Mouse (Mus musculus): ENCODE data around the gene Kcnj3. TPM values are rescaled to one million over a fixed set of nuclear protein-coding genes. Genes with fewer than 3 reads are reported as not detected.

Kcnj3 gene
- polyA plus RNA-seq (2012; ENCODE audit: insufficient read depth, insufficient read length, missing spikeins): not detected in 2 replicates

GRCm38 (mm10) chr2:55435721-55436260 is at the start of gene Kcnj3:
Kcnj3 (plus strand) TSS chr2:55435970.
- Histone ChIP-seq H3K27ac (ENCODE audit: insufficient read depth, low read depth, low read length) (no peak within 1 kb of the TSS), H3K4me1 (ENCODE audit: control insufficient read depth, insufficient read depth, low read length) (no peaks in the 10 kb centered on the region), H3K4me3 (ENCODE audit: insufficient read depth, low read length) (no peak within 1 kb of the TSS)
- TF ChIP-seq CTCF (IDR thresholded peaks at IDR 0.05; ENCODE audit: low read depth, low read length) (no peak), POLR2A (IDR thresholded peaks at IDR 0.05; ENCODE audit: borderline replicate concordance, low read depth, low read length) (no peak)

DNA sequence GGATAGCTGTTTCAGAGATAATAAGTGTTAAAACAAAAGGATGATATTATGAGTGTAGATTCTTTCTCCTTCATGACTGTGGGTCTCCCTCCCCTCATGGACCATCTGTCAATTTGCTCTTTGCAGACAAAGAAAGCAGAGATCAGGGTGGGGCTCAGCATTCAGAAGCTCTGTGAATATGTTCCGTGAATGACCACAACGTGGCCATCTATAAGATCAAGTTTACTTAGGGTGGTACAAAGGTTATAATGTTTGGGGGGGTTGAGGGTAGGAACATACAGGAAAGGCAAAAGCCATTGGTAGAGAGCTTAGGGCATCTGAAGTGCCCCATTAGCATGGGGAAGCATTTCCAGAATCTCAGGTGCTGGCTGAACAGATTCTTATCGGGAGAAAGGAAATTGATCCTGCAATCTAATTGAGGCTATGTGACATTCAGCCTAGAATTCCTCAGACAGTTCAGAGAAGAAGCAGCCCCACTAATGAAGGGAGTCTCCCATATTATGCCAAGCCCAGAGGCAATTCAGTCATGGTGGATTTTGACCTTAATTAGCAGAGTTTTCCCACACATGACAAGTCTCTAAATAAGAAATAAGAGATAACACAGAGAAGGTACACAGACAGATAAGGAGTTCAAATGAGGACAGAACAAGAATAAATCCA is 45.3 kb upstream of the Kcnj3 start:
- Histone ChIP-seq H3K4me3 (ENCODE audit: insufficient read depth, low read length) (no peak overlapping the region), H3K4me1 (ENCODE audit: control insufficient read depth, insufficient read depth, low read length) (no peaks in the 10 kb centered on the region), H3K27ac (ENCODE audit: insufficient read depth, low read depth, low read length) (no peak overlapping the region)
- TF ChIP-seq POLR2A (IDR thresholded peaks at IDR 0.05; ENCODE audit: borderline replicate concordance, low read depth, low read length) (no peak), CTCF (IDR thresholded peaks at IDR 0.05; ENCODE audit: low read depth, low read length) (no peak)

DNA sequence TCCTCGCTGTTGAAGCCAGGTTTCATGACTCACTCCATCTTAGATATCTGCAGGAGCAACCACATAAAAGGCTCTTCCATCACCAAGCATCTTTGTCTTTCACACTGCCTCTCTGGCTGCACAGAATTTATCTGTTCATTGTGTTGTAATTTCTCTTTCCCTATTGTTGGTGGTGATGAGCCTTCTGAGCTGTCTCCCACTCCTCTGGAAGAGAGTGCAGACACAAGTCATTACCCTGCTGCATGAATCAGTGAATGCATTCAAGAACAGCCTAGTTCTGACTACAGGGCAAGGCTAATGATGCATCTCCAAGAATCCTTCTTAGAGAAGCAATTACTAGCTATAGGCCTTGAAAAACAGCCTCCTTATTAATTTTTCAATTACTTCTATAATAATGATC is 30.5 kb upstream of the Kcnj3 start:
- Histone ChIP-seq H3K4me1 (ENCODE audit: control insufficient read depth, insufficient read depth, low read length) (no peaks in the 10 kb centered on the region), H3K4me3 (ENCODE audit: insufficient read depth, low read length) (no peak overlapping the region), H3K27ac (ENCODE audit: insufficient read depth, low read depth, low read length) (no peak overlapping the region)
- TF ChIP-seq POLR2A (IDR thresholded peaks at IDR 0.05; ENCODE audit: borderline replicate concordance, low read depth, low read length): no peak
- TF ChIP-seq CTCF (IDR thresholded peaks at IDR 0.05; ENCODE audit: low read depth, low read length): no peak

GRCm38 (mm10) chr2:55427633-55428032 is 8.1 kb upstream of the Kcnj3 start:
- Histone ChIP-seq H3K4me3 (ENCODE audit: insufficient read depth, low read length) (no peak overlapping the region), H3K4me1 (ENCODE audit: control insufficient read depth, insufficient read depth, low read length) (no peaks in the 10 kb centered on the region), H3K27ac (ENCODE audit: insufficient read depth, low read depth, low read length) (no peak overlapping the region)
- TF ChIP-seq CTCF (IDR thresholded peaks at IDR 0.05; ENCODE audit: low read depth, low read length): no peak
- no peak for TF ChIP-seq POLR2A (IDR thresholded peaks at IDR 0.05; ENCODE audit: borderline replicate concordance, low read depth, low read length)

DNA sequence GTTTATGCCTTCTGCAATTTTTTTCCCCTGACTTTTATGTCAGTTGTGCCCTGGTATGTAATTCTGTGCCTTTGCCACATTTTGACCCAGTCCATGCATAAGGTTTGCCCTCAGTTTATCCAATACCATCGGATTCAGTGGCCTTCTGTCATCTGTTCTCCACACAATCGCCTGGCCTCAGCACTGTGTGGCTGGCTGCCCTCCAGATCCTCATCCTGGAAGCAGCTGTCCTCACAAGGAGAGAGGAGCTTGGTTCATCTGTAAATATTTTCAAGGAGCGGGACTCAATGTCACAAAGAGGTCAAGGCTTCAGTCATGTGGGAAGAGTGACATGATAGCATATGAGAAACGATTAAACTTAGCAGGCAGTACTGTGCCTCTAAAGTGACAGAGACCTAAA is 3.7 kb upstream of the Kcnj3 start:
- Histone ChIP-seq H3K27ac (ENCODE audit: insufficient read depth, low read depth, low read length) (no peak overlapping the region), H3K4me1 (ENCODE audit: control insufficient read depth, insufficient read depth, low read length) (no peaks in the 10 kb centered on the region), H3K4me3 (ENCODE audit: insufficient read depth, low read length) (no peak overlapping the region)
- TF ChIP-seq POLR2A (IDR thresholded peaks at IDR 0.05; ENCODE audit: borderline replicate concordance, low read depth, low read length): no peak
- TF ChIP-seq CTCF (IDR thresholded peaks at IDR 0.05; ENCODE audit: low read depth, low read length): no peak

GRCm38 (mm10) chr2:55436261-55437006 is 664 bp downstream of the Kcnj3 start:
- TF ChIP-seq CTCF (IDR thresholded peaks at IDR 0.05; ENCODE audit: low read depth, low read length) (no peak), POLR2A (IDR thresholded peaks at IDR 0.05; ENCODE audit: borderline replicate concordance, low read depth, low read length) (no peak)
- no peaks in the 10 kb centered on the region for H3K4me1 ChIP-seq (ENCODE audit: control insufficient read depth, insufficient read depth, low read length)
- H3K27ac ChIP-seq (ENCODE audit: insufficient read depth, low read depth, low read length): no peak overlapping the region
- no peak overlapping the region for H3K4me3 ChIP-seq (ENCODE audit: insufficient read depth, low read length)

GRCm38 (mm10) chr2:55437007-55437949 is 1.5 kb downstream of the Kcnj3 start:
- Histone ChIP-seq H3K27ac (ENCODE audit: insufficient read depth, low read depth, low read length) (no peak overlapping the region), H3K4me3 (ENCODE audit: insufficient read depth, low read length) (no peak overlapping the region), H3K4me1 (ENCODE audit: control insufficient read depth, insufficient read depth, low read length) (no peaks in the 10 kb centered on the region)
- TF ChIP-seq POLR2A (IDR thresholded peaks at IDR 0.05; ENCODE audit: borderline replicate concordance, low read depth, low read length): no peak
- no peak for TF ChIP-seq CTCF (IDR thresholded peaks at IDR 0.05; ENCODE audit: low read depth, low read length)

DNA sequence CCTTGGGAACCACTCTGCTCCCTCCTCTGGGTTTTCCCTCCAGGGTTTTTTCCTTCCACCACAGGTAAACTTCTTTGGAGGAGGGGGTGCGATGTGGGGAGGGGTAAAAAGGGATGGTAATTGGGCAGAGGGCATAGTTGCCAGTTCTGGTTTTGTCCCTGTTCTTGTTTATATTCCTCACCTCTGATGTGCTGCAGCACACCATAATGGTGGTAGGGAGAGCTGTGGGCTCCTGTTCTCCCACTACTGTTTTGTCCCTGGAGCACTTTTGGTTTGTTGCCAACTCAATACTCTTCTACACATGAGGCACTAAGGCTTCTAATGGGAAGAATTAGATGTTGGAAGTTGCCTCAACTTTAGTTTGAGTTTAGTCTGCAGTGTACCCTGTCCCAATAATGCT is 2.2 kb downstream of the Kcnj3 start:
- no peak overlapping the region for H3K4me3 ChIP-seq (ENCODE audit: insufficient read depth, low read length)
- no peak overlapping the region for H3K27ac ChIP-seq (ENCODE audit: insufficient read depth, low read depth, low read length)
- TF ChIP-seq POLR2A (IDR thresholded peaks at IDR 0.05; ENCODE audit: borderline replicate concordance, low read depth, low read length): no peak
- TF ChIP-seq CTCF (IDR thresholded peaks at IDR 0.05; ENCODE audit: low read depth, low read length): no peak
- H3K4me1 ChIP-seq (ENCODE audit: control insufficient read depth, insufficient read depth, low read length): no peaks in the 10 kb centered on the region

DNA sequence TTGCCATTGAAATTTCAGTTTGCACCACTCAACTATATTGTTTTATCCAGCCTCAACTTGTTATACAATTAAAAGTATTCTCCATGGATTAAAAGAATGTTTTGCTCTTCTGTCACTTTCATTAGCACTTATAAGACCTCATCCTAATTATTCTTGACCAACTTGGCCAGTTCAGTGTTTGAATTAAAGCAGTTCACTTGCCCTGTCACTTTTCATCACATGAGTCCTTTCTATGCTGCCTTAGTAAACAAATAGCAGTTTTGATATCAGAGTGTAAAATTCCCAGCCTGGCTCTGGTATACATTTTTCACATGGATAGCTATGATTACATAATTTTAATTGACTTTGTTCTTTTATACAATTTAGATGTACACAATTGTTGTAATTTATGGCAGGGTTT is 3.4 kb downstream of the Kcnj3 start:
- no peak overlapping the region for H3K4me3 ChIP-seq (ENCODE audit: insufficient read depth, low read length)
- TF ChIP-seq CTCF (IDR thresholded peaks at IDR 0.05; ENCODE audit: low read depth, low read length) (no peak), POLR2A (IDR thresholded peaks at IDR 0.05; ENCODE audit: borderline replicate concordance, low read depth, low read length) (no peak)
- no peak overlapping the region for H3K27ac ChIP-seq (ENCODE audit: insufficient read depth, low read depth, low read length)
- no peaks in the 10 kb centered on the region for H3K4me1 ChIP-seq (ENCODE audit: control insufficient read depth, insufficient read depth, low read length)

All from bone marrow macrophage, adult 2 months (primary cell).